Mouse (Mus musculus): Measurements from ENCODE around the gene Ajuba. TPM values are rescaled to one million over a fixed set of nuclear protein-coding genes. Genes with fewer than 3 reads are reported as not detected.
"Not testable (repeated sequence)": the region's sequence is repeated elsewhere in the genome, so short reads cannot be mapped to it uniquely, and the experiment has no call there.

The Ajuba gene
- total and polyA plus RNA-seq, 3 experiments, result 4.6 to 7.8 (median 4.8) TPM

GRCm38 (mm10) chr14:54617152-54617896 is 40.0 kb upstream of the Ajuba start:
- Histone ChIP-seq H3K4me3 (peak overlapping the region; percentile 75), H3K9ac (ENCODE audit: low read depth, low read length) (peak overlapping the region; percentile 72), H3K27ac (peak overlapping the region; percentile 72), H3K79me2 (replicated peaks; ENCODE audit: control insufficient read depth, insufficient read depth, low read length) (no peaks in the 10 kb centered on the region), H3K4me1 (ENCODE audit: control insufficient read depth, insufficient read depth, low read length) (no peaks in the 10 kb centered on the region; the same call in 1 of the 2 replicates), H3K36me3 (ENCODE audit: control insufficient read depth, insufficient read depth, low read length) (no peaks in the 10 kb centered on the region), H3K27me3 (ENCODE audit: control insufficient read depth, insufficient read depth, low read length) (no peaks in the 10 kb centered on the region)
- peak; percentile 15; the same call in 1 of the 2 replicates for TF ChIP-seq CTCF (IDR thresholded peaks at IDR 0.05)
- no peak for TF ChIP-seq EP300 (IDR thresholded peaks at IDR 0.05; ENCODE audit: insufficient read depth, low read depth, low read length)
- DNase-seq, result no peak
- intact Hi-C loops (cut with DNase I), result no loop called here
- 2% methylated on average over 38 of the region's 38 CpGs for WGBS

GRCm38 (mm10) chr14:54616226-54616825 is 39.0 kb upstream of the Ajuba start:
- intact Hi-C loops (cut with DNase I), result no loop called here
- WGBS, result 94% methylated on average over 16 of the region's 16 CpGs
- no peaks in the 10 kb centered on the region for H3K79me2 ChIP-seq (replicated peaks; ENCODE audit: control insufficient read depth, insufficient read depth, low read length)
- TF ChIP-seq POLR2A (IDR thresholded peaks at IDR 0.05; ENCODE audit: insufficient read depth, low read depth, low read length) (no peak), CTCF (IDR thresholded peaks at IDR 0.05) (no peak), EP300 (IDR thresholded peaks at IDR 0.05; ENCODE audit: insufficient read depth, low read depth, low read length) (no peak)
- H3K36me3 ChIP-seq (ENCODE audit: control insufficient read depth, insufficient read depth, low read length), result no peaks in the 10 kb centered on the region
- H3K27ac ChIP-seq, result no peak overlapping the region
- no peak overlapping the region for H3K9ac ChIP-seq (ENCODE audit: low read depth, low read length)
- no peak overlapping the region for H3K4me3 ChIP-seq
- DNase-seq, result no peak
- H3K4me1 ChIP-seq (ENCODE audit: control insufficient read depth, insufficient read depth, low read length), result no peaks in the 10 kb centered on the region; the same call in 1 of the 2 replicates
- H3K27me3 ChIP-seq (ENCODE audit: control insufficient read depth, insufficient read depth, low read length), result no peaks in the 10 kb centered on the region

- not testable (repeated sequence) for H3K79me2 ChIP-seq (replicated peaks; ENCODE audit: control insufficient read depth, insufficient read depth, low read length); H3K4me3 ChIP-seq; H3K4me1 ChIP-seq (ENCODE audit: control insufficient read depth, insufficient read depth, low read length); H3K27ac ChIP-seq; H3K9ac ChIP-seq (ENCODE audit: low read depth, low read length); DNase-seq; H3K36me3 ChIP-seq (ENCODE audit: control insufficient read depth, insufficient read depth, low read length); H3K27me3 ChIP-seq (ENCODE audit: control insufficient read depth, insufficient read depth, low read length)
- intact Hi-C loops (cut with DNase I), result loop anchor here (5.0 kb wide), 1 partner anchor 47 kb away; no protein-coding TSS in a partner anchor
- 94% methylated on average over 16 of the region's 16 CpGs for WGBS
These were observed 36.8 kb upstream of the Ajuba start for GRCm38 (mm10) chr14:54614130-54614529.

- DNase-seq, result no peak
- Histone ChIP-seq H3K4me1 (ENCODE audit: control insufficient read depth, insufficient read depth, low read length) (no peaks in the 10 kb centered on the region), H3K4me3 (no peak overlapping the region), H3K27ac (no peak overlapping the region), H3K36me3 (ENCODE audit: control insufficient read depth, insufficient read depth, low read length) (no peaks in the 10 kb centered on the region), H3K79me2 (replicated peaks; ENCODE audit: control insufficient read depth, insufficient read depth, low read length) (no peaks in the 10 kb centered on the region), H3K9ac (ENCODE audit: low read depth, low read length) (no peak overlapping the region), H3K27me3 (ENCODE audit: control insufficient read depth, insufficient read depth, low read length) (no peaks in the 10 kb centered on the region)
- no peak for TF ChIP-seq EP300 (IDR thresholded peaks at IDR 0.05; ENCODE audit: insufficient read depth, low read depth, low read length)
- no peak for TF ChIP-seq CTCF (IDR thresholded peaks at IDR 0.05)
- no peak for TF ChIP-seq POLR2A (IDR thresholded peaks at IDR 0.05; ENCODE audit: insufficient read depth, low read depth, low read length)
- 83% methylated on average over 6 of the region's 6 CpGs for WGBS
- intact Hi-C loops (cut with DNase I), result loop anchor here (5.0 kb wide), 1 partner anchor 43 kb away; no protein-coding TSS in a partner anchor
These were observed 33.3 kb upstream of the Ajuba start for GRCm38 (mm10) chr14:54610648-54611047.

- no peaks in the 10 kb centered on the region for H3K4me1 ChIP-seq (ENCODE audit: control insufficient read depth, insufficient read depth, low read length)
- intact Hi-C loops (cut with DNase I), result loop anchor here (5.0 kb wide), 2 partner anchors 43 to 77 kb away; partner anchors contain the start of genes 1700123O20Rik and Acin1
- H3K27ac ChIP-seq, result no peak overlapping the region
- H3K9ac ChIP-seq (ENCODE audit: low read depth, low read length), result no peak overlapping the region
- no peak for DNase-seq
- WGBS, result 83% methylated on average over 4 of the region's 4 CpGs
- H3K4me3 ChIP-seq, result no peak overlapping the region
- TF ChIP-seq CTCF (IDR thresholded peaks at IDR 0.05) (peak; percentile 72), POLR2A (IDR thresholded peaks at IDR 0.05; ENCODE audit: insufficient read depth, low read depth, low read length) (no peak)
- no peaks in the 10 kb centered on the region; the same call in 1 of the 2 replicates for H3K36me3 ChIP-seq (ENCODE audit: control insufficient read depth, insufficient read depth, low read length)
- H3K79me2 ChIP-seq (replicated peaks; ENCODE audit: control insufficient read depth, insufficient read depth, low read length), result no peaks in the 10 kb centered on the region
- no peaks in the 10 kb centered on the region for H3K27me3 ChIP-seq (ENCODE audit: control insufficient read depth, insufficient read depth, low read length)
These were observed 32.6 kb upstream of the Ajuba start for GRCm38 (mm10) chr14:54609962-54610361.

- WGBS, result 75% methylated on average over 4 of the region's 4 CpGs
- intact Hi-C loops (cut with DNase I), result loop anchor here (5.0 kb wide), 1 partner anchor 78 kb away; the partner anchor contains the start of genes 1700123O20Rik and Acin1
- H3K27ac ChIP-seq, result no peak overlapping the region
- no peak overlapping the region for H3K4me3 ChIP-seq
- no peaks in the 10 kb centered on the region for H3K4me1 ChIP-seq (ENCODE audit: control insufficient read depth, insufficient read depth, low read length)
- no peaks in the 10 kb centered on the region; the same call in 1 of the 2 replicates for H3K36me3 ChIP-seq (ENCODE audit: control insufficient read depth, insufficient read depth, low read length)
- no peak for DNase-seq
- no peaks in the 10 kb centered on the region for H3K79me2 ChIP-seq (replicated peaks; ENCODE audit: control insufficient read depth, insufficient read depth, low read length)
- no peak overlapping the region for H3K9ac ChIP-seq (ENCODE audit: low read depth, low read length)
- TF ChIP-seq EP300 (IDR thresholded peaks at IDR 0.05; ENCODE audit: insufficient read depth, low read depth, low read length), result no peak
- TF ChIP-seq POLR2A (IDR thresholded peaks at IDR 0.05; ENCODE audit: insufficient read depth, low read depth, low read length), result no peak
- no peak for TF ChIP-seq CTCF (IDR thresholded peaks at IDR 0.05)
- H3K27me3 ChIP-seq (ENCODE audit: control insufficient read depth, insufficient read depth, low read length), result no peaks in the 10 kb centered on the region
These were observed 31.9 kb upstream of the Ajuba start for GRCm38 (mm10) chr14:54609245-54609644.
